Mouse (Mus musculus): ENCODE measurements at regions not wholly inside any gene's neighbourhood (a gene's known extent, or its start where the extent isn't known, plus 50 kb on each side); places are given as distances from the start of the nearest gene placed in this dataset.

DNA sequence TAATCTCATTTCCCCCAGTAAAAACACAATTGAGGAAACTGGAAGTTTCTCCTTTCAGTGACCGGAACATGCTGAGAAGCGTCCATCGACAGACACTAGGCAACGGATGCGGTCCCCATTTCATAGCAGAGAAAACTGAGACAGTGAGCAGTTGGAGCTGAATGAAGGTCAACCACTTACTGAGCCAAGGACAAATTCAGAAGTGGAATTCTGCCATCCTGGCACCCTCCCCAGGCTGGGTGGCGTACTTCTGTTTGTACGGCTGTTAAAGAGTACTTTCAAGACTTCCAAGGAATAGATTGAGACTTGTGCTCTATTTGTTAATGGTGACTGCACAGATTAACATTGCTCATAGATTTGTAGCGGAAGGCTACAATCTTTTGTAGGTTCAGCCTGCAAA is 54.2 kb upstream of the Bhlhe40 start:
- H3K4me2 ChIP-seq, result no peak overlapping the region
- no peaks in the 10 kb centered on the region for H3K36me3 ChIP-seq
- no peaks in the 10 kb centered on the region for H3K27me3 ChIP-seq (replicated peaks)
- no peak overlapping the region for H3K27ac ChIP-seq (ENCODE audit: poor library complexity, severe bottlenecking)
- H3K4me1 ChIP-seq (replicated peaks), result peaks cover 14% of the 10 kb centered on the region
- no peaks in the 10 kb centered on the region for H3K9me3 ChIP-seq (replicated peaks)
- H3K4me3 ChIP-seq, result no peak overlapping the region
- H3K9ac ChIP-seq, result no peak overlapping the region
- no peak for ATAC-seq (ENCODE audit: insufficient number of reproducible peaks, low FRiP score)
- WGBS, result 74% methylated on average over 8 of the region's 8 CpGs

DNA sequence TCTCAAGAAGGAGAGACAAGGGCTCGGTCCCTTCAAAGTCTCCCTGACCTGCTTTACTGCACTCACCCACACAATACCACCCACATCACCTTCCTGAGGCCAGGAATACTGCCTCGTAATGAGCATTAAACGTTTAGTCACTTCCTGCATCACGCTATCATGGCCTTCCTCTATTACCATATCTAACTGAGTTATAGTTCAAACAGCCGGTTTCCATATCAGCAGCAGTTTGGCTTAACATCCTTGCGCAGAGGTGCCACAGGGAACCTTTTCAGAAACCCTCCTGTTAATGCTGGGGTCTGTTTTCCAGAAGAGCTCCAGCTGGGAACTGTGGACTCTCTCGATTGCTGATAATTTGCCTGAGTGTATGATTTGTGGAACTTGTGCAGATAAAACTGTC is 52.1 kb upstream of the Bhlhe40 start:
- peak overlapping the region; percentile 28; the same call in 1 of the 2 replicates for H3K4me2 ChIP-seq
- H3K36me3 ChIP-seq, result no peaks in the 10 kb centered on the region
- peaks cover 14% of the 10 kb centered on the region for H3K4me1 ChIP-seq (replicated peaks)
- no peak overlapping the region for H3K9ac ChIP-seq
- 37% methylated on average over 7 of the region's 7 CpGs for WGBS
- no peak for ATAC-seq (ENCODE audit: insufficient number of reproducible peaks, low FRiP score)
- H3K9me3 ChIP-seq (replicated peaks), result no peaks in the 10 kb centered on the region
- 0 out of 2 replicates have a peak overlapping the region, but pooled peaks have one; percentile 10 for H3K27ac ChIP-seq (ENCODE audit: poor library complexity, severe bottlenecking)
- H3K4me3 ChIP-seq, result no peak overlapping the region
- H3K27me3 ChIP-seq (replicated peaks), result no peaks in the 10 kb centered on the region

All from heart, embryonic 12.5 days (tissue).